Mouse (Mus musculus): ENCODE measurements around the gene Olfr1206.

The Olfr1206 gene

DNA sequence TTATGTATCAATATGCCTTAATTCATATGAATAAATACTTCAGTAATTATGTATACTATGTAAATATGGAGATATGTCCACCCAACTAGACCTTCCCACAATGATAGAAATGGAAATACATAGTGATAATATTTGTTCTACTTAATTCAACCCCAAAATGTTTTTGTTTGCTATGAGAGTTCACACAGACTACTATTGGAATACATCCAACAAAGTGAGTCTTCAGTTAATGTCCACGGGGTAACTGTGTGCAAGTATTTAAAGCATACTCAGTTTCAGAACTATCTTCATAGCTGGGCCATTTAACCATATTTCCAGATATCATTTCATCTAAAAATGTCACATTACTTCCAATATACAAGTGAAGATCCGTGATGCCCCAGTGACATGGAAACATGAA is at the start of gene Olfr1206:
Gene Olfr1206, plus strand, starts transcription at position 301 of the 400 bp plus-strand sequence.
- no peak for DNase-seq (ENCODE audit: low spot score in 2 of 2)

DNA sequence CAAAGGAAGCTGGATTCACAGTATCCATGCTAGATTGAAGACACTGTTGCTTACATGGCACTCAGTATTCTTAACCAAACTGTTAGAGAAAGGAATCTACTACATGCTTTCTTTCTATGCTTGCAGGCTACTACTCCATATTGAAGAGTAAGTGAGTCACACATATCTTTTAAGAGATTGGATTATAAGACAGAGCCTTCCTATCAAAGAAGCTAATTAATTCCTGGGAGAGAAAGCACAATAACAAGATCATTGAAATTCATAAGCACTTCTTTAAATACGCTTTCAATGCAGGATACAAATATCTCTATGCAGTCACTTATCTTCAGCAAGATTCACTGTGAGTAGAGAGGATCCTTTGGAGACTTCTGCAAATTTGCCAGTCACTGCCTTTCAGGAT is 48.8 kb upstream of the Olfr1206 start, which contains the start of gene Olfr1202:
Gene Olfr1202, plus strand, starts transcription at position 301 of the 400 bp plus-strand sequence.
- no peak for DNase-seq (ENCODE audit: low spot score in 2 of 2)

DNA sequence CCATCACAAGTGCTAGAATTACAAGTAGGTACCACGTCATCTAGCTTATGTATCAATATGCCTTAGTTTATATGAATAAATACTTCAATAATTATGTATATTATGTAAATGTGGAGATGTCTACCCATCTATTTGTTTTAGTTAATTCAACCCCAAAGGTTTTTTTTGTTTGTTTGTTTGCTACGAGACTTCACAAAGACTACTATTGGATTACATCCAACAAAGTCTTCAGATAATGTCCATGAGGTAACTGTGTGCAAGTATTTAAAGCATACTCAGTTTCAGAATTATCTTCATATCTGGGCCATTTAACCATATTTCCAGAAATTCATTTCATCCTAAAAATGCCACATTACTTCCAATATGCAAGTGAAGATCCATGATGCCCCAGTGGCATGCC is 33.6 kb upstream of the Olfr1206 start, which contains the start of gene Olfr1205:
Gene Olfr1205, plus strand, starts transcription at position 301 of the 400 bp plus-strand sequence.
- DNase-seq (ENCODE audit: low spot score in 2 of 2): no peak

DNA sequence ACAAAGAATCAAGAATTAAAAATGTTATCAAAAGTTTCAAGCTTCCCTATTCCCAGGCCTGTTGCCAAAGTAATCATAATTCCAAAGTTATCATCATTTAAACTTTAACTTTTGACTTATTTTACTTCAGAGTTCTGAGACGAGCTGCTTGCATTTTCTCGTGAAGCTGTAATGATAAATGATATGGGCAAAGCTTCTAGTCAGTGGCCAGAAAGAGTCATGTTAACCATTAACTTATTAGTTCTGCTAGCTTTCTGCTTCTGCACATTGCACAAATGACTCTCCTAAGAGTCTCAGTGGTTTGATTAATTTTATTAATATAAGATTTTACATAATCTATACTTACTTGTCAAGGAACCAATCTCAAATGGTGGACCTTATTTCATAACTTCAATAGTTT is 24.6 kb upstream of the Olfr1206 start:
- DNase-seq (ENCODE audit: low spot score in 2 of 2): no peak

DNA sequence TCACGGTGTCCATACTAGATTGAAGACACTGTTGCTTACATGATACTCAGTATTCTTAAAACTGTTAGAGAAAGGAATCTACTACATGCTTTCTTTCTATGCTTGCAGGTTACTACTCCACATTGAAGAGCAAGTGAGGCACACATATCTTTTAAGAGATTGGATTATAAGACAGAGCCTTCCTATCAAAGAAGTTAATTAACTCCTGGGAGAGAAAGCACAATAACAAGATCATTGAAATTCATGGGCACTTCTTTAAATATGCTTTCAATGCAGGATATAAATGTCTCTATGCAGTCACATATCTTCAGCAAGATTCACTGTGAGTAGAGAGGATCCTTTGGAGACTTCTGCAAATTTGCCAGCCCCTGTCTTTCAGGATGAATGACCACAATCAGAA is 14.0 kb upstream of the Olfr1206 start, which contains the start of gene Olfr1204:
Gene Olfr1204, plus strand, starts transcription at position 301 of the 400 bp plus-strand sequence.
- no peak for DNase-seq (ENCODE audit: low spot score in 2 of 2)

DNA sequence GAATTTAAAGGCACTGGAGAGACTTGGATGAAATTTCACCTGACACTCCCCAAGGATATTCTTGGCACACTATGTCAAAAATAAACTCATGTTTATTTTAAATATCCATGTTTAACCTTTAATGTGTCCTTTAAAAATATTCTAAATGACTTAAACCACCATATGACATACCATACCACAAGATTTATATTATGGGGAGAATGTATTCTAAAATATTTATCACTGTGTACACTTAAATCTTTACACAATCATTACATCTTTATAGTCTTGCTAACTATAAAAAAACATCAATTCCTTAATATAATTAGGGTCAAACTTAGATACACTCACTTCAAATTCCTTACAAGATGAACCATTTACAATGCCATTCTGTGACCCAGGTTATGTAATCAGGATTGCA is 39.2 kb downstream of the Olfr1206 start, which contains the start of gene Olfr1208:
Gene Olfr1208, minus strand, starts transcription at position 101 of the 400 bp plus-strand sequence.
- no peak for DNase-seq (ENCODE audit: low spot score in 2 of 2)

DNA sequence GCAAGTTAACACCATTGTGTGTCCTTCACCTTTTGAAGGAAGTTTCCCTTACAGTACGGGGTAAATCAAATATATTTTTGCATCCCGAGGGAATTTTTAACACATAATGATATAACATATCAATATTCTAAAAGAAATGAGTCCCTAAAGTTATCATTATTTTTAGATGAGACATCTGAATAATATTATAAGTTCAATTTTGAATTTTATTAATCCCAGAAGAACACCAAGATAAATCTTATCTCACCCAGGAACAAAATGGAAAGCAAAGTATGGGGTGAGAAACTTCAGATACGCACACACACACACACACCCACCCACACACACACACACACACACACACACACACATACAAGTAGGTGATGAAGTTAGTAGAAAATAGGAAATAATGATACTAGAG is 52.0 kb downstream of the Olfr1206 start, which contains the start of gene Olfr1209:
Gene Olfr1209, minus strand, starts transcription at position 101 of the 400 bp plus-strand sequence.
- DNase-seq (ENCODE audit: low spot score in 2 of 2): no peak

Data from spleen, postnatal 14 days (tissue).